Mouse (Mus musculus): ENCODE data around the gene Pomp. TPM values are rescaled to one million over a fixed set of nuclear protein-coding genes. Genes with fewer than 3 reads are reported as not detected.

The Pomp gene
- total RNA-seq (2014; rRNA removed; ENCODE audit: low replicate concordance), result 116 and 247 TPM in 2 replicates
- 312 and 325 TPM in 2 replicates for polyA plus RNA-seq (2015; fragmentation: Nextera tagmentation; extraction: Ambion mirVana)

DNA sequence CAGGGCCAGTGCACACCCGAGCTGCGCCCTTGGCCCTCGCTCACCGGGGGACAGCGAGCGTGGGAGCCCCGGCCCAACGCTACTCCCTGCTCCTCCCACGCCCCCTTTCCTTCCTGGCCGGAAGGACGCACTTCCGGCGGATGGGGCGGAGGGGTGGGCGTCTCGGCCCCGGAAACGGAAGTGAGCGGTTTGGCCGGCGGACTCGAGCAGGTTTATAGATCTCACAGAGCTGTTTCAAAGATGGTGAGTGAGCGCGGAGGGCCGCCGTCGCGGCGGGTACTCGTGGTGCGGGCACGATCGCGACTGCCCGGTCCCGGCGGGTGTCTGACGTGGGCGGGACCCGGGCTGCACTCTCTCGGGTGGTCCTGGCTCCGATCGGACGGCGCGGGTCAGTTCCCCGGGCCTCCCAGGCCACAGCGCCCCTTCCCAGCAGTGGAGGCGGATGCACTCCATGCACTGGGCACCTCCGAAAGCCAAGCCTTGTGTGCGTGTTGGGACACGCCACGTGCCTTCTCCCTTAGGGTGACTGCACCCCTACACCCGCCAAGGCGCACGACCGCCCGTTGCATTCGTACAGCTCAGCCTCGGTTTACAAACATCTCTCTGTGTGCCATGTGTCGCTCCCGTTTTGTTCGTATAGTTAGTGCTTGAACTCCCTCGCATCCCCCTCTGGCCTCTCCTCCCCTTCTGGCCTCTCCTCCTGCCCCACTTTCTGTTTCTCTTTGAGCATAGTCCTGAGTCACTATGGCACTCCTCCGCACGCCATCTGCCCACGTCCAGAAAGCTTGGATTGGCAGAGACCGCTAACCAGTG lies at the start of gene Pomp:
Gene Pomp, plus strand, starts transcription at position 13 of the 813 bp plus-strand sequence.
- Histone ChIP-seq H3K4me1 (ENCODE audit: control insufficient read depth, insufficient read depth) (peaks cover 9% of the 10 kb centered on the region), H3K27ac (ENCODE audit: low read depth) (peak within 1 kb of the TSS; percentile 86), H3K9me3 (replicated peaks; ENCODE audit: control insufficient read depth, low read length) (no peaks in the 10 kb centered on the region), H3K4me3 (ENCODE audit: low read depth, low read length) (peak within 1 kb of the TSS; percentile 88), H3K27me3 (ENCODE audit: control insufficient read depth, insufficient read depth, low read length) (no peaks in the 10 kb centered on the region), H3K4me2 (ENCODE audit: low read depth, low read length) (peak within 1 kb of the TSS; percentile 84), H3K9ac (replicated peaks; ENCODE audit: low read depth, low read length) (peak within 1 kb of the TSS; percentile 74), H3K36me3 (replicated peaks; ENCODE audit: control insufficient read depth, insufficient read depth, low read length) (peaks cover 27% of the 10 kb centered on the region)
- DNase-seq (ENCODE audit: low spot score) (peak; percentile 89), ATAC-seq (ENCODE audit: insufficient read depth, low read depth) (peak; percentile 91)
- under 1% methylated on average over 65 of the region's 68 CpGs for WGBS
- TF ChIP-seq EP300 (IDR thresholded peaks at IDR 0.05; ENCODE audit: low read depth) (peak; percentile 97), CTCF (IDR thresholded peaks at IDR 0.05; ENCODE audit: low read depth) (no peak; the same call in 1 of the 2 replicates)

DNA sequence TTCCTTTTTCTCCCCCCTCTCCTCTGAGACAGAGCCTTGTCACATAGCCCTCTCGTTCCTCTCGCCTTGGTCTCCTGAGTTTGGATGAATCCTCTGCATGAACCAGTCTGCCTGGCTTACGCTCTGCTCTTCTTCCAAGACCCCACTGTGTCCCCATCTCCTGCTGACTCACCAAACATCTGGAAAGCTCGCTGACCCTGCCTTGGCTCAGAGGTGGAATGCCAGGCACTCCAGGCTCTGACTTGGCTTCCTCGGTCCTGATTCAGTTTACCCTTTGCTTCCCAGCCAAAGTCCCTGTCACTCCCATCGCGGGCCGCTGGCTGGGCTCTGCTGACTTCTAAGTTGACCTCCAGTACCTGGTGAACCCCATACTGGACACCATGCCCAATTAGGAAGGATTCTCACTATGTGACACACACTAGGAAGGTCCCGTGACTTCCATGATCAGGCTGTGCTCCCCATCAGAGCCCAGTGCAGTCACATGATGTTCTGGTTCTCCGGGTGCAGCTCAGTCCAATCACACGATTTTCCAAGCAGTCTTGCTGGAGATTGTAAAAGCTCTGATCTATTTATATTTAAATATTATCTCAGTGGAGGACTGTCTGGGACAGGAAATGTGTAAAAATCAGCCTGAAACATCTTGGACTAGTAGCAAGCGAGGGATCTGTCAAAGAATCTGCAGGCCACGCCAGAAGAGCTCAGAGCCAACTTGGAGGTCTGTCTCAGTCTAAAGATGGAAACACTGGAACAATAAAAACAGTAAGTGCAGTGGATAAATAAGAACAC lies 47.8 kb upstream of the Pomp start:
- TF ChIP-seq EP300 (IDR thresholded peaks at IDR 0.05; ENCODE audit: low read depth), result no peak
- no peak for TF ChIP-seq CTCF (IDR thresholded peaks at IDR 0.05; ENCODE audit: low read depth)
- Histone ChIP-seq H3K4me2 (ENCODE audit: low read depth, low read length) (no peak overlapping the region), H3K9me3 (replicated peaks; ENCODE audit: control insufficient read depth, low read length) (no peaks in the 10 kb centered on the region; the same call in 1 of the 2 replicates), H3K27ac (ENCODE audit: low read depth) (no peak overlapping the region), H3K4me1 (ENCODE audit: control insufficient read depth, insufficient read depth) (no peaks in the 10 kb centered on the region), H3K4me3 (ENCODE audit: low read depth, low read length) (no peak overlapping the region), H3K36me3 (replicated peaks; ENCODE audit: control insufficient read depth, insufficient read depth, low read length) (no peaks in the 10 kb centered on the region), H3K27me3 (ENCODE audit: control insufficient read depth, insufficient read depth, low read length) (no peaks in the 10 kb centered on the region), H3K9ac (replicated peaks; ENCODE audit: low read depth, low read length) (no peak overlapping the region)
- ATAC-seq (ENCODE audit: insufficient read depth, low read depth), result no peak
- 56% methylated on average over 13 of the region's 13 CpGs for WGBS
- DNase-seq (ENCODE audit: low spot score), result no peak

DNA sequence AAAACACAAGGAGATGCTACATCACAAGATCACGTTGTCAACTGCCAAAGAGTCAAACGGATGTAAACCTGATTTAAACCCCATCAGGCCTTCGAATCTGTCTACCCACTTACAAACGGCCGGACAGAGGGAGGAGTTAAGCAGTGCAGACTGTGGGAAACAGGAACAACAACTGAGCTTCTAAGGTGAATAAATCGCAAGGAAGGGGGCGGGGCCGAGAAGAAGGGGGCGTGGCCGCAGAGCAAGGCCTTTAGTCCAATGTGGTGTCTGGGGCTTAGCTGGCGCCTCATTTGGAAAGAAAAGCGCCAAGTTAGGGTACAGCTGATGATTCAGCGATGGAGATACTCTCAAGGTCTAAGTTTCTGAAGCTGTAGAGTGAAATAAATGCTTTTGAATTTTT lies 45.3 kb upstream of the Pomp start:
- ATAC-seq (ENCODE audit: insufficient read depth, low read depth), result no peak
- no peak overlapping the region for H3K4me2 ChIP-seq (ENCODE audit: low read depth, low read length)
- DNase-seq (ENCODE audit: low spot score), result no peak
- H3K9ac ChIP-seq (replicated peaks; ENCODE audit: low read depth, low read length), result no peak overlapping the region
- H3K36me3 ChIP-seq (replicated peaks; ENCODE audit: control insufficient read depth, insufficient read depth, low read length), result no peaks in the 10 kb centered on the region
- no peak for TF ChIP-seq EP300 (IDR thresholded peaks at IDR 0.05; ENCODE audit: low read depth)
- TF ChIP-seq CTCF (IDR thresholded peaks at IDR 0.05; ENCODE audit: low read depth), result no peak
- H3K9me3 ChIP-seq (replicated peaks; ENCODE audit: control insufficient read depth, low read length), result peaks cover 11% of the 10 kb centered on the region
- H3K4me3 ChIP-seq (ENCODE audit: low read depth, low read length), result no peak overlapping the region
- no peaks in the 10 kb centered on the region for H3K27me3 ChIP-seq (ENCODE audit: control insufficient read depth, insufficient read depth, low read length)
- WGBS, result 77% methylated on average over 13 of the region's 13 CpGs
- no peak overlapping the region for H3K27ac ChIP-seq (ENCODE audit: low read depth)
- no peaks in the 10 kb centered on the region for H3K4me1 ChIP-seq (ENCODE audit: control insufficient read depth, insufficient read depth)

DNA sequence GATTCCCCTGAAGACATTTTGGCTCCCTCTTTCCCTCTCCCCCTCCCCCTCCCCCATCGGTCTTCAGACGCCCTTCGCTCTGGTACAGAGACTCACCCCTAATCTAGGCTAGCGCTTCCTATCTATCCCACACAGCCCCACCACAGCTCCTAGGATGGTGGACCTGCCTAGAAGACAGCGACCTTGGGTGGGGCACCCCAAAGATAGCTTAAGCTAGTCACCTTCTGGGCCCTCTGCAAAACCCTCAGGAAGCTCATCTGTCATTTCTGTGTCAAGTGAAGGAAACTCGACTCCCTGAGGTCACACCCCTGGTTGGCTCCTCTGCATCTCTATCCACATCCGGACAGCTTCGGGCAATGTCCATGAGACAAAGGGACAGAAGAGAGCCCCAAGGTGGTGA lies 44.7 kb upstream of the Pomp start:
- ATAC-seq (ENCODE audit: insufficient read depth, low read depth) (no peak), DNase-seq (ENCODE audit: low spot score) (no peak)
- H3K4me3 ChIP-seq (ENCODE audit: low read depth, low read length), result no peak overlapping the region
- H3K9me3 ChIP-seq (replicated peaks; ENCODE audit: control insufficient read depth, low read length), result peaks cover 12% of the 10 kb centered on the region
- H3K9ac ChIP-seq (replicated peaks; ENCODE audit: low read depth, low read length), result no peak overlapping the region
- WGBS, result 73% methylated on average over 8 of the region's 8 CpGs
- H3K4me2 ChIP-seq (ENCODE audit: low read depth, low read length), result no peak overlapping the region
- no peak overlapping the region for H3K27ac ChIP-seq (ENCODE audit: low read depth)
- TF ChIP-seq CTCF (IDR thresholded peaks at IDR 0.05; ENCODE audit: low read depth) (no peak), EP300 (IDR thresholded peaks at IDR 0.05; ENCODE audit: low read depth) (no peak)
- H3K36me3 ChIP-seq (replicated peaks; ENCODE audit: control insufficient read depth, insufficient read depth, low read length), result no peaks in the 10 kb centered on the region
- H3K27me3 ChIP-seq (ENCODE audit: control insufficient read depth, insufficient read depth, low read length), result no peaks in the 10 kb centered on the region
- no peaks in the 10 kb centered on the region for H3K4me1 ChIP-seq (ENCODE audit: control insufficient read depth, insufficient read depth)

DNA sequence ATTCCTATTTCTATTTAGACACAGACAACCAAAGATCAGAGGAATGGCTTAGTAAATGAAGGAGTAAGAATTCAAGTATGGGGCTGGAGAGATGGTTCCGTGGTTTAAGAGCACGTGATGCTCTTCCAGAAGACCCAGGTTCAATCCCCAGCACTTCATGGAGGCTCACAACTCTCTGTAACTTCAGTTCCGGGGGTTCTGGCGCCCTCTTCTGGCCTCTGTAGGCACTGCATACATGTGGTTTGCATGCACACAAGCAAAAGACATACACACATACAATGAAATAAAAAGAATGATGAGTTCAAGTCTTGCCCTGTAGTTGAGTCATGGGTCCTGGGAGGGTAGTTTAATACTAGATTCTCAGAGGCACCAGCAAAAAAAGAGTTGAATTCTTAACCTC lies 43.8 kb upstream of the Pomp start:
- H3K9ac ChIP-seq (replicated peaks; ENCODE audit: low read depth, low read length), result no peak overlapping the region
- no peak for DNase-seq (ENCODE audit: low spot score)
- H3K4me3 ChIP-seq (ENCODE audit: low read depth, low read length), result no peak overlapping the region
- H3K4me1 ChIP-seq (ENCODE audit: control insufficient read depth, insufficient read depth), result no peaks in the 10 kb centered on the region
- H3K27me3 ChIP-seq (ENCODE audit: control insufficient read depth, insufficient read depth, low read length), result no peaks in the 10 kb centered on the region
- 65% methylated on average over 4 of the region's 4 CpGs for WGBS
- no peak for ATAC-seq (ENCODE audit: insufficient read depth, low read depth)
- H3K4me2 ChIP-seq (ENCODE audit: low read depth, low read length), result no peak overlapping the region
- peaks cover 12% of the 10 kb centered on the region for H3K9me3 ChIP-seq (replicated peaks; ENCODE audit: control insufficient read depth, low read length)
- no peak for TF ChIP-seq EP300 (IDR thresholded peaks at IDR 0.05; ENCODE audit: low read depth)
- no peak for TF ChIP-seq CTCF (IDR thresholded peaks at IDR 0.05; ENCODE audit: low read depth)
- H3K36me3 ChIP-seq (replicated peaks; ENCODE audit: control insufficient read depth, insufficient read depth, low read length), result no peaks in the 10 kb centered on the region
- H3K27ac ChIP-seq (ENCODE audit: low read depth), result no peak overlapping the region
